Mouse (Mus musculus) hindbrain, embryonic 16.5 days (tissue): ENCODE measurements around the gene Ywhaq. TPM values are rescaled to one million over a fixed set of nuclear protein-coding genes. Genes with fewer than 3 reads are reported as not detected.
A peak's percentile ranks its signal among the peaks of the same experiment; 100 is the strongest.

Source experiments
- ATAC-seq: fragments of 200-750 bp; cut with Nextera tagmentation; 2 replicates; pipeline ENCODE4 v1.8.0; 2017; ENCODE audit warnings: moderate TSS enrichment, moderate library complexity
- H3K27ac ChIP-seq: fragments of 300-500 bp; sonication (generic); 2 replicates; pipeline ENCODE4 v1.5.1; 2014; ENCODE audit warnings: low read depth, mild to moderate bottlenecking, control low read depth, low read length, moderate library complexity
- H3K27me3 ChIP-seq: fragments of 300-500 bp; sonication (generic); replicated peaks from 2 replicates; pipeline ENCODE4 v1.6.1; 2014; ENCODE audit warnings: low read length; ENCODE audit not compliant: control insufficient read depth, insufficient read depth
- H3K36me3 ChIP-seq: fragments of 300-500 bp; sonication (generic); 2 replicates; pipeline ENCODE4 v1.6.1; 2014; ENCODE audit warnings: mild to moderate bottlenecking, low read length, moderate library complexity, mixed read lengths; ENCODE audit not compliant: control insufficient read depth, insufficient read depth
- H3K4me1 ChIP-seq: fragments of 300-500 bp; sonication (generic); 2 replicates; pipeline ENCODE4 v1.6.1; 2014; ENCODE audit warnings: low read depth, low read length; ENCODE audit not compliant: control insufficient read depth, insufficient read depth
- H3K4me2 ChIP-seq: fragments of 300-500 bp; sonication (generic); 2 replicates; pipeline ENCODE4 v1.6.1; 2014; ENCODE audit warnings: mild to moderate bottlenecking, low read length, control low read depth, moderate library complexity
- H3K4me3 ChIP-seq: fragments of 300-500 bp; sonication (generic); 2 replicates; pipeline ENCODE4 v1.5.1; 2014; ENCODE audit warnings: mild to moderate bottlenecking, low read length, control low read depth, moderate library complexity
- H3K9ac ChIP-seq: fragments of 300-500 bp; sonication (generic); 2 replicates; pipeline ENCODE4 v1.6.1; 2014; ENCODE audit warnings: low read depth, mild to moderate bottlenecking, control low read depth, low read length, moderate library complexity
- H3K9me3 ChIP-seq: fragments of 300-500 bp; sonication (generic); 2 replicates; pipeline ENCODE4 v1.6.1; 2014; ENCODE audit warnings: mild to moderate bottlenecking, low read length, moderate library complexity; ENCODE audit not compliant: control insufficient read depth
- WGBS: fragments of 180-500 bp; shearing (Covaris S2); extraction: QIAGEN DNeasy Blood & Tissue Kit; methylation state at CpG from one replicate; pipeline ENCODE4 v1.1.7; 2014; 5-methylcytosine and 5-hydroxymethylcytosine counted together
- polyA plus RNA-seq: library from polyadenylated mRNA; unstranded; fragments of >200 nt; fragmentation: Nextera tagmentation; extraction: Ambion mirVana; gene quantifications from 2 replicates; pipeline ENCODE4 v1.2.1, GENCODE M21; 2015

Gene Ywhaq
- polyA plus RNA-seq, result 1,107 and 1,184 TPM in 2 replicates

- H3K4me3 ChIP-seq, result peak within 1 kb of the TSS; percentile 95
- peak; percentile 99 for ATAC-seq
- peaks cover 18% of the 10 kb centered on the region for H3K4me1 ChIP-seq
- peaks cover 9% of the 10 kb centered on the region for H3K36me3 ChIP-seq
- H3K4me2 ChIP-seq, result peak within 1 kb of the TSS; percentile 80
- peak within 1 kb of the TSS; percentile 100 for H3K27ac ChIP-seq
- 0% methylated on average over 77 of the region's 103 CpGs for WGBS
- H3K9ac ChIP-seq, result peak within 1 kb of the TSS; percentile 97
- no peaks in the 10 kb centered on the region for H3K27me3 ChIP-seq
- H3K9me3 ChIP-seq, result 0 out of 2 replicates have a peak, but pooled peaks cover under 1% of the 10 kb centered on the region
These were observed at the start of gene Ywhaq for GRCm38 (mm10) chr12:21417100-21418070. Gene Ywhaq (minus strand): TSS chr12:21417637.

GRCm38 (mm10) chr12:21463448-21463891 lies 46.0 kb upstream of the Ywhaq start:
- Histone ChIP-seq H3K4me1 (no peaks in the 10 kb centered on the region), H3K9ac (no peak overlapping the region), H3K36me3 (no peaks in the 10 kb centered on the region), H3K9me3 (no peaks in the 10 kb centered on the region), H3K4me3 (no peak overlapping the region), H3K27ac (no peak overlapping the region), H3K27me3 (no peaks in the 10 kb centered on the region), H3K4me2 (no peak overlapping the region)
- WGBS, result 24% methylated on average over 5 of the region's 5 CpGs
- ATAC-seq, result peak; percentile 64

- Histone ChIP-seq H3K4me2 (no peak overlapping the region), H3K4me1 (no peaks in the 10 kb centered on the region), H3K9me3 (no peaks in the 10 kb centered on the region), H3K27ac (no peak overlapping the region), H3K9ac (no peak overlapping the region), H3K27me3 (no peaks in the 10 kb centered on the region), H3K36me3 (no peaks in the 10 kb centered on the region), H3K4me3 (no peak overlapping the region)
- WGBS, result 87% methylated on average over 3 of the region's 3 CpGs
- no peak for ATAC-seq
These were observed 45.2 kb upstream of the Ywhaq start for GRCm38 (mm10) chr12:21462658-21463057.

GRCm38 (mm10) chr12:21459681-21460080 lies 42.2 kb upstream of the Ywhaq start:
- Histone ChIP-seq H3K4me2 (no peak overlapping the region), H3K27me3 (no peaks in the 10 kb centered on the region), H3K36me3 (no peaks in the 10 kb centered on the region), H3K9ac (no peak overlapping the region), H3K4me3 (no peak overlapping the region), H3K4me1 (no peaks in the 10 kb centered on the region), H3K9me3 (no peaks in the 10 kb centered on the region), H3K27ac (no peak overlapping the region)
- no peak for ATAC-seq
- 91% methylated on average over 4 of the region's 4 CpGs for WGBS

GRCm38 (mm10) chr12:21456021-21456420 lies 38.6 kb upstream of the Ywhaq start:
- 96% methylated on average over 1 of the region's 1 CpGs for WGBS

GRCm38 (mm10) chr12:21451752-21452151 lies 34.3 kb upstream of the Ywhaq start:
- Histone ChIP-seq H3K4me1 (no peaks in the 10 kb centered on the region), H3K27me3 (no peaks in the 10 kb centered on the region), H3K9ac (no peak overlapping the region), H3K4me3 (no peak overlapping the region), H3K27ac (no peak overlapping the region), H3K36me3 (no peaks in the 10 kb centered on the region), H3K9me3 (no peaks in the 10 kb centered on the region), H3K4me2 (no peak overlapping the region)
- ATAC-seq, result no peak
- WGBS, result 32% methylated on average over 1 of the region's 1 CpGs

More at GRCm38 (mm10) chr12:21456021-21456420, 38.6 kb upstream of the Ywhaq start:
- no peak overlapping the region for H3K4me2 ChIP-seq
- no peak overlapping the region for H3K27ac ChIP-seq
- no peak overlapping the region for H3K9ac ChIP-seq
- H3K4me1 ChIP-seq, result no peaks in the 10 kb centered on the region
- no peak overlapping the region for H3K4me3 ChIP-seq
- H3K36me3 ChIP-seq, result no peaks in the 10 kb centered on the region
- H3K27me3 ChIP-seq, result no peaks in the 10 kb centered on the region
- ATAC-seq, result no peak
- no peaks in the 10 kb centered on the region for H3K9me3 ChIP-seq

- no peak overlapping the region for H3K4me2 ChIP-seq
- no peak overlapping the region for H3K9ac ChIP-seq
- no peaks in the 10 kb centered on the region for H3K36me3 ChIP-seq
- 98% methylated on average over 2 of the region's 2 CpGs for WGBS
- H3K4me1 ChIP-seq, result no peaks in the 10 kb centered on the region
- no peaks in the 10 kb centered on the region for H3K27me3 ChIP-seq
- H3K9me3 ChIP-seq, result no peaks in the 10 kb centered on the region
- no peak overlapping the region for H3K27ac ChIP-seq
- H3K4me3 ChIP-seq, result no peak overlapping the region
- no peak for ATAC-seq
These were observed 33.9 kb upstream of the Ywhaq start for GRCm38 (mm10) chr12:21451351-21451750.

GRCm38 (mm10) chr12:21443783-21444182 lies 26.3 kb upstream of the Ywhaq start:
- no peak overlapping the region for H3K4me3 ChIP-seq
- H3K9me3 ChIP-seq, result no peaks in the 10 kb centered on the region
- no peaks in the 10 kb centered on the region for H3K27me3 ChIP-seq
- 0 out of 2 replicates have a peak, but pooled peaks have one; percentile 19 for ATAC-seq
- H3K9ac ChIP-seq, result no peak overlapping the region
- no peaks in the 10 kb centered on the region for H3K36me3 ChIP-seq
- H3K27ac ChIP-seq, result no peak overlapping the region
- no peaks in the 10 kb centered on the region for H3K4me1 ChIP-seq
- no peak overlapping the region for H3K4me2 ChIP-seq
- WGBS, result 88% methylated on average over 3 of the region's 3 CpGs

- Histone ChIP-seq H3K4me3 (no peak overlapping the region), H3K27ac (no peak overlapping the region), H3K4me1 (no peaks in the 10 kb centered on the region), H3K9ac (no peak overlapping the region), H3K4me2 (no peak overlapping the region), H3K27me3 (no peaks in the 10 kb centered on the region), H3K36me3 (no peaks in the 10 kb centered on the region), H3K9me3 (no peaks in the 10 kb centered on the region)
- WGBS, result 92% methylated on average over 1 of the region's 1 CpGs
- no peak for ATAC-seq
These were observed 24.4 kb upstream of the Ywhaq start for GRCm38 (mm10) chr12:21441870-21442269.
